Mouse (Mus musculus): ENCODE data around the gene Ahrr. TPM values are rescaled to one million over a fixed set of nuclear protein-coding genes. Genes with fewer than 3 reads are reported as not detected.
A peak's percentile ranks its signal among the peaks of the same experiment; 100 is the strongest.

The Ahrr gene
- polyA plus RNA-seq (2015; fragmentation: Nextera tagmentation; extraction: Ambion mirVana): 0.87 and 1.3 TPM in 2 replicates

GRCm38 (mm10) chr13:74292167-74292566 lies at the start of gene Ahrr:
Gene Ahrr (minus strand): TSS chr13:74292331.
- H3K9me3 ChIP-seq: no peaks in the 10 kb centered on the region
- peak; percentile 61; the same call in 1 of the 2 replicates for ATAC-seq (replicated peaks)

GRCm38 (mm10) chr13:74341036-74341435 lies 48.9 kb upstream of the Ahrr start:
- H3K36me3 ChIP-seq: peaks cover 69% of the 10 kb centered on the region
- H3K27me3 ChIP-seq: no peaks in the 10 kb centered on the region
- no peak overlapping the region for H3K4me3 ChIP-seq
- H3K9me3 ChIP-seq: no peaks in the 10 kb centered on the region
- H3K27ac ChIP-seq (replicated peaks): no peak overlapping the region
- no peak overlapping the region for H3K9ac ChIP-seq (replicated peaks)
- H3K4me2 ChIP-seq (replicated peaks): no peak overlapping the region
- H3K4me1 ChIP-seq: no peaks in the 10 kb centered on the region
- WGBS: 58% methylated on average over 3 of the region's 3 CpGs
- 0 out of 2 replicates have a peak, but pooled peaks have one; percentile 32 for ATAC-seq (replicated peaks)

More at GRCm38 (mm10) chr13:74292167-74292566, at the start of gene Ahrr:
- 1% methylated on average over 27 of the region's 27 CpGs for WGBS
- Histone ChIP-seq H3K4me1 (peaks cover 5% of the 10 kb centered on the region; the same call in 1 of the 2 replicates), H3K36me3 (no peaks in the 10 kb centered on the region), H3K4me3 (peak within 1 kb of the TSS; percentile 24), H3K9ac (replicated peaks) (peak within 1 kb of the TSS; percentile 43), H3K27me3 (peaks cover 12% of the 10 kb centered on the region; the same call in 1 of the 2 replicates), H3K27ac (replicated peaks) (no peak within 1 kb of the TSS), H3K4me2 (replicated peaks) (peak within 1 kb of the TSS; percentile 51)

- H3K9me3 ChIP-seq: no peaks in the 10 kb centered on the region
- ATAC-seq (replicated peaks): no peak
- no peaks in the 10 kb centered on the region for H3K4me1 ChIP-seq
- peaks cover 72% of the 10 kb centered on the region for H3K36me3 ChIP-seq
- H3K9ac ChIP-seq (replicated peaks): no peak overlapping the region
- no peaks in the 10 kb centered on the region for H3K27me3 ChIP-seq
- H3K4me2 ChIP-seq (replicated peaks): no peak overlapping the region
- no peak overlapping the region for H3K4me3 ChIP-seq
- H3K27ac ChIP-seq (replicated peaks): no peak overlapping the region
These were observed 37.2 kb upstream of the Ahrr start for GRCm38 (mm10) chr13:74329321-74329720.

DNA sequence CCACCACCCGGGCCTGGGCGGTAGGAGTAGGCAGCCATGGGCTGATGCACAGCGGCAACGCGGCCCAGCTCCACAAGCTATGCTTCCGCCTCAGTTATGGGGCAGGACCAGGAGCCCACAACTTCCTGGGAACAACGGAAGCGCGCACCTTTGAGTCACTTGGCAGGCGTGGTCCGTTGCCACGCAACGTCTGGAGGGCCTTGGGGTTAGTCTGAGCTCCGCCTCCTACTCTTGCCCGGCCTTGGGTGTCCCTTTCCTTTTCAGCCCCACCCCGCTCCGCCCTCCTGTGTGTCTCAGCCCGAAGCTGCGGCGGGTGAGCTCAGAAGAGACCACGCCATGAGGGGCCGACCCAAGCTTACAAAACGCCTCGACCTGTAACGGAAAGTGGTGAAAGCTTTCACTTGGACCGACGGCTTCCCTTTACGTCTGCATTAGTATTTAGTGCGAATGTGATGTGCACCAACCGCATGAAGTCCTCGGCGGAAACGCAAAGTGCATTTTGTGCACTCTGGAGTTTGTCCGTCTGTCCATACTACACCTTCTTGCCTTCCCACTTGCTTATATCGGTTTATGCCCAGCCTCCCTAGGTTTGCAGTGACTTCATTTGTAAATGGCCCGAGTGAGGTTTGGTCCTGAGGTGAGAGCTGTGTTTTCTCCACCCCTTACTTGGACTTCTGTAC lies 25.2 kb upstream of the Ahrr start, which contains the start of gene Pdcd6:
Gene Pdcd6, minus strand, starts transcription at position 411 of the 680 bp plus-strand sequence.
- Histone ChIP-seq H3K4me1 (peaks cover 16% of the 10 kb centered on the region), H3K27me3 (no peaks in the 10 kb centered on the region), H3K4me3 (peak within 1 kb of the TSS; percentile 78), H3K27ac (replicated peaks) (peak within 1 kb of the TSS; percentile 63), H3K9me3 (no peaks in the 10 kb centered on the region), H3K9ac (replicated peaks) (peak within 1 kb of the TSS; percentile 77), H3K36me3 (peaks cover 27% of the 10 kb centered on the region), H3K4me2 (replicated peaks) (peak within 1 kb of the TSS; percentile 66)
- under 1% methylated on average over 36 of the region's 36 CpGs for WGBS
- peak; percentile 98 for ATAC-seq (replicated peaks)

GRCm38 (mm10) chr13:74316789-74317169 lies 24.6 kb upstream of the Ahrr start:
- Histone ChIP-seq H3K9ac (replicated peaks) (peak overlapping the region; percentile 77), H3K4me1 (peaks cover 16% of the 10 kb centered on the region), H3K4me3 (peak overlapping the region; percentile 78), H3K27ac (replicated peaks) (peak overlapping the region; percentile 63), H3K36me3 (peaks cover 22% of the 10 kb centered on the region), H3K4me2 (replicated peaks) (peak overlapping the region; percentile 66), H3K27me3 (no peaks in the 10 kb centered on the region), H3K9me3 (no peaks in the 10 kb centered on the region)
- no peak for ATAC-seq (replicated peaks)
- WGBS: 3% methylated on average over 15 of the region's 15 CpGs

GRCm38 (mm10) chr13:74316386-74316785 lies 24.3 kb upstream of the Ahrr start:
- H3K9ac ChIP-seq (replicated peaks): peak overlapping the region; percentile 77
- H3K27ac ChIP-seq (replicated peaks): no peak overlapping the region
- no peak for ATAC-seq (replicated peaks)
- no peaks in the 10 kb centered on the region for H3K9me3 ChIP-seq
- 24% methylated on average over 4 of the region's 4 CpGs for WGBS
- H3K36me3 ChIP-seq: peaks cover 22% of the 10 kb centered on the region
- H3K4me1 ChIP-seq: peaks cover 16% of the 10 kb centered on the region
- peak overlapping the region; percentile 66 for H3K4me2 ChIP-seq (replicated peaks)
- no peaks in the 10 kb centered on the region for H3K27me3 ChIP-seq
- peak overlapping the region; percentile 78 for H3K4me3 ChIP-seq

DNA sequence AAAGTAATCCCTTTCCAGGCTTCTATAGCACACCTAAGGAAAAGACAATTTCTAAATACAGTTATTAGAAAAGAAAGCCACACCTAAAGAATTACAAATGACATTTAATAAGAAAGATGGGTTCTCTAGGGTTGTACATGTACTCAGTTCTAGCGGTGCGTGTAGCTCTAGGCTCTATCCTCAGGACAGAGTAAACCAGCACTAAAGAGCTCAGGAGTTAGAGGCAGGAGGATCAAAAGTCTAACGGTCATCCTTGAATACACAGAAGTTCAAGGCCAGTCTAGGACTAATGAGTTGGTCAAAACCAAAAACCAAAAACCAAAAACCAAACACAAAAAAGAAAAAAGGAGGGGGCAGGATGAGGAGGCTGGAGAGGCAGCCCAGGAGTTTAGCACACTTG lies 22.5 kb upstream of the Ahrr start:
- 94% methylated on average over 3 of the region's 3 CpGs for WGBS
- Histone ChIP-seq H3K4me1 (peaks cover 16% of the 10 kb centered on the region), H3K4me2 (replicated peaks) (no peak overlapping the region), H3K9me3 (no peaks in the 10 kb centered on the region), H3K4me3 (no peak overlapping the region), H3K36me3 (peaks cover 20% of the 10 kb centered on the region), H3K27ac (replicated peaks) (no peak overlapping the region), H3K9ac (replicated peaks) (no peak overlapping the region), H3K27me3 (no peaks in the 10 kb centered on the region)
- no peak for ATAC-seq (replicated peaks)

GRCm38 (mm10) chr13:74305780-74306179 lies 13.6 kb upstream of the Ahrr start:
- no peak overlapping the region for H3K4me2 ChIP-seq (replicated peaks)
- no peaks in the 10 kb centered on the region for H3K27me3 ChIP-seq
- H3K9ac ChIP-seq (replicated peaks): no peak overlapping the region
- peaks cover 78% of the 10 kb centered on the region for H3K36me3 ChIP-seq
- WGBS: 96% methylated on average over 1 of the region's 1 CpGs
- H3K4me3 ChIP-seq: no peak overlapping the region
- H3K27ac ChIP-seq (replicated peaks): no peak overlapping the region
- no peaks in the 10 kb centered on the region for H3K9me3 ChIP-seq
- no peak for ATAC-seq (replicated peaks)
- H3K4me1 ChIP-seq: no peaks in the 10 kb centered on the region

GRCm38 (mm10) chr13:74305380-74305779 lies 13.2 kb upstream of the Ahrr start:
- Histone ChIP-seq H3K9me3 (no peaks in the 10 kb centered on the region), H3K27ac (replicated peaks) (no peak overlapping the region), H3K4me3 (no peak overlapping the region), H3K4me2 (replicated peaks) (no peak overlapping the region), H3K27me3 (no peaks in the 10 kb centered on the region), H3K4me1 (no peaks in the 10 kb centered on the region), H3K36me3 (peaks cover 78% of the 10 kb centered on the region), H3K9ac (replicated peaks) (no peak overlapping the region)
- WGBS: 93% methylated on average over 6 of the region's 6 CpGs
- ATAC-seq (replicated peaks): no peak

DNA sequence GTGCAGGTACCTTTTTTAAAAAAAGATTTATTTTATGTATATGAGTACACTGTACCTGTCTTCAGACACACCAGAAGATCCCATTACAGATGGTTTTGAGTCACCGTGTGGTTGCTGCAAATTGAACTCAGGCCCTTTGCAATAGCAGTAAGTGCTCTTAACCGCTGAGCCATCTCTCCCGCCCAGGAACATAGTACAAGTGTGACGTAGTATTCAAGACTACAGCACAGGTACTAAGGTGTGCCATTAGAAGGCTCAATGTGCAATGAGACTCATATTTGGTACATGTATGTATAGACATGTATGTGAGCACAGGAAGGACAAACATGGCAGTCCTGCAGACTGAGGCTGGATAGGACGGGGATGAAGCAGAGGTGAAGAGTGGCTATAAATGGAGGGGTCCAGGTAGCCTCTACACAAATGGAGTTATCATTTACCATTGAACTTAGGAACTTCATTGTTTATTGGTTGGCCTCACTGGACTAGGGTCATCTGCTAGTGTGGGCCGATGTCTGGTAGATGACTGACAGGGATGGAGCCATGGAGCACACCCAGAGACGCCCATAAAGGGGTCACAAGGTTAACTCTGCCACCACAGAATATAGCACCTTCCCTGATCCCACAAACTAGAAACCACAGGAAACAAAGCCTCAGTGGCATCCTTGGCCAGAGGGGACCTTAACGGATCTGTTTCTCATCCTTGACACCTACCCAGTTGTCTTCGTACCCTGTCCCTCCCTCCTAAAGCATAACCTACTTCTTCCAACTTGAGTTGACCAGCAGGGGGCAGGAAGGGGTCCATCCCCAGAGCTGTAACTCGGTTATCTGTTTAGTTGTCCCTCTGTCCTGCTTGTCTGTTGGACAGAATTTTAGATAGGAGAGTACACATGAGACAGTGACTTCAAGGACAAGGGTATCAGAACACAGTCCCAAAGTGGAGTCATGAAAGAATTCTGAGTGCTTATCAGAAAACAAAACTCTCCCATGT lies 10.2 kb upstream of the Ahrr start:
- Histone ChIP-seq H3K9ac (replicated peaks) (no peak overlapping the region), H3K27ac (replicated peaks) (no peak overlapping the region), H3K4me3 (no peak overlapping the region), H3K9me3 (no peaks in the 10 kb centered on the region), H3K4me1 (no peaks in the 10 kb centered on the region), H3K36me3 (peaks cover 51% of the 10 kb centered on the region), H3K4me2 (replicated peaks) (no peak overlapping the region), H3K27me3 (no peaks in the 10 kb centered on the region)
- ATAC-seq (replicated peaks): peak; percentile 15; the same call in 1 of the 2 replicates
- 89% methylated on average over 10 of the region's 10 CpGs for WGBS

GRCm38 (mm10) chr13:74301607-74301984 lies 9.5 kb upstream of the Ahrr start:
- no peak overlapping the region for H3K4me3 ChIP-seq
- no peaks in the 10 kb centered on the region for H3K9me3 ChIP-seq
- WGBS: 82% methylated on average over 6 of the region's 6 CpGs
- ATAC-seq (replicated peaks): peak; percentile 62
- H3K4me2 ChIP-seq (replicated peaks): no peak overlapping the region
- H3K36me3 ChIP-seq: peaks cover 44% of the 10 kb centered on the region
- no peak overlapping the region for H3K27ac ChIP-seq (replicated peaks)
- H3K4me1 ChIP-seq: no peaks in the 10 kb centered on the region
- H3K9ac ChIP-seq (replicated peaks): no peak overlapping the region
- H3K27me3 ChIP-seq: no peaks in the 10 kb centered on the region
